Comparison of ENCODE assay signal across 13 mouse cellular contexts in genomic region chr2:31638581-31639465, GRCm38 (mm10). TPM values are rescaled to one million over a fixed set of nuclear protein-coding genes. Genes with fewer than 3 reads are reported as not detected.
DNase-seq lines count a peak whose midpoint lies in the region; ATAC-seq and TF ChIP-seq lines count a peak whose summit lies in the region.
"Had no signal": no experiment of that assay in that cellular context is flagged by ENCODE, and none has a peak within 500 bp of the region (broad histone marks: within the 10 kb centered on the region; RNA-seq: fewer than 3 reads in every experiment).

No protein-coding gene starts in this region.

- peak overlapping the region; percentile 27 for H3K4me3 ChIP-seq in hindbrain, embryonic 11.5 days (ENCODE audit: low read depth, low read length)
- H3K4me3 ChIP-seq in hindbrain, postnatal 0 days (ENCODE audit: low read length): no peak overlapping the region
- H3K4me3 ChIP-seq in hindbrain, embryonic 12.5 days: 0 out of 2 replicates have a peak overlapping the region, but pooled peaks have one; percentile 19
- 0 out of 2 replicates have a peak overlapping the region, but pooled peaks have one; percentile 3 for H3K4me3 ChIP-seq in midbrain, embryonic 16.5 days (ENCODE audit: low read depth, low read length)

- DNase-seq in hindbrain, embryonic 11.5 days (ENCODE audit: low spot score): peak; percentile 52
- DNase-seq in hindbrain, postnatal 0 days (ENCODE audit: low spot score): no peak
- DNase-seq in embryo, embryonic 11 days: peak; percentile 38
- DNase-seq in adrenal gland, postnatal 14 days: no peak
- no peak for DNase-seq in gastrocnemius, postnatal 10 days
- DNase-seq in layer of hippocampus, postnatal 14 days (ENCODE audit: low spot score in 2 of 2): no peak
- DNase-seq: gastrocnemius, postnatal 25 days; heart, postnatal 4 days; lung, adult 2 months; right cerebral cortex, adult 18-20 months had no signal

- H3K9ac ChIP-seq in hindbrain, embryonic 11.5 days (ENCODE audit: low read depth, low read length): no peak overlapping the region
- no peak overlapping the region for H3K9ac ChIP-seq in hindbrain, postnatal 0 days (replicated peaks; ENCODE audit: low read length)
- H3K9ac ChIP-seq in hindbrain, embryonic 12.5 days: no peak overlapping the region
- H3K9ac ChIP-seq in midbrain, embryonic 16.5 days (ENCODE audit: low read depth, low read length): no peak overlapping the region

- peaks cover 49% of the 10 kb centered on the region for H3K4me1 ChIP-seq in hindbrain, embryonic 11.5 days (replicated peaks; ENCODE audit: control insufficient read depth, insufficient read depth, low read length)
- peaks cover 9% of the 10 kb centered on the region for H3K4me1 ChIP-seq in hindbrain, postnatal 0 days (ENCODE audit: insufficient read depth, low read length)
- peaks cover 65% of the 10 kb centered on the region for H3K4me1 ChIP-seq in hindbrain, embryonic 12.5 days
- peaks cover 29% of the 10 kb centered on the region for H3K4me1 ChIP-seq in midbrain, embryonic 16.5 days (ENCODE audit: control insufficient read depth, insufficient read depth, low read length)

- TF ChIP-seq CTCF in hindbrain, postnatal 0 days (IDR thresholded peaks at IDR 0.05; ENCODE audit: low read depth): no peak

- H3K27me3 ChIP-seq in hindbrain, embryonic 11.5 days (ENCODE audit: control insufficient read depth, insufficient read depth, low read length): peaks cover 95% of the 10 kb centered on the region
- H3K27me3 ChIP-seq in hindbrain, postnatal 0 days (ENCODE audit: insufficient read depth, low read length): peaks cover 79% of the 10 kb centered on the region
- H3K27me3 ChIP-seq in hindbrain, embryonic 12.5 days: peaks cover 99% of the 10 kb centered on the region
- peaks cover 56% of the 10 kb centered on the region for H3K27me3 ChIP-seq in midbrain, embryonic 16.5 days (ENCODE audit: control insufficient read depth, insufficient read depth, low read depth, low read length)

- no peaks in the 10 kb centered on the region for H3K9me3 ChIP-seq in hindbrain, embryonic 11.5 days (ENCODE audit: control insufficient read depth, low read length)
- H3K9me3 ChIP-seq in hindbrain, postnatal 0 days (ENCODE audit: low read length): no peaks in the 10 kb centered on the region
- H3K9me3 ChIP-seq in hindbrain, embryonic 12.5 days (replicated peaks): no peaks in the 10 kb centered on the region
- no peaks in the 10 kb centered on the region for H3K9me3 ChIP-seq in midbrain, embryonic 16.5 days (replicated peaks; ENCODE audit: control insufficient read depth, low read length, poor library complexity, severe bottlenecking)

- H3K4me2 ChIP-seq in hindbrain, embryonic 11.5 days (replicated peaks; ENCODE audit: low read depth, low read length): peak overlapping the region; percentile 22
- H3K4me2 ChIP-seq in hindbrain, postnatal 0 days (ENCODE audit: low read depth, low read length): no peak overlapping the region
- H3K4me2 ChIP-seq in hindbrain, embryonic 12.5 days (replicated peaks): peak overlapping the region; percentile 39
- peak overlapping the region; percentile 15; the same call in 1 of the 2 replicates for H3K4me2 ChIP-seq in midbrain, embryonic 16.5 days (ENCODE audit: low read length)

- no peak for ATAC-seq in hindbrain, embryonic 11.5 days (ENCODE audit: low FRiP score)
- no peak for ATAC-seq in hindbrain, postnatal 0 days
- ATAC-seq in hindbrain, embryonic 12.5 days (ENCODE audit: low FRiP score): no peak
- ATAC-seq in midbrain, embryonic 16.5 days: no peak

- H3K36me3 ChIP-seq in hindbrain, embryonic 11.5 days (ENCODE audit: control insufficient read depth, insufficient read depth, low read length): no peaks in the 10 kb centered on the region
- no peaks in the 10 kb centered on the region for H3K36me3 ChIP-seq in hindbrain, postnatal 0 days (ENCODE audit: insufficient read depth, low read length)
- H3K36me3 ChIP-seq in hindbrain, embryonic 12.5 days: no peaks in the 10 kb centered on the region
- H3K36me3 ChIP-seq in midbrain, embryonic 16.5 days (ENCODE audit: control insufficient read depth, insufficient read depth, low read length): no peaks in the 10 kb centered on the region

- no peak overlapping the region for H3K27ac ChIP-seq in hindbrain, embryonic 11.5 days (ENCODE audit: low read depth, low read length)
- H3K27ac ChIP-seq in hindbrain, postnatal 0 days: no peak overlapping the region
- no peak overlapping the region for H3K27ac ChIP-seq in hindbrain, embryonic 12.5 days
- H3K27ac ChIP-seq in midbrain, embryonic 16.5 days (ENCODE audit: low read length): no peak overlapping the region

- under 1% methylated on average over 32 of the region's 34 CpGs for WGBS in hindbrain, embryonic 11.5 days
- WGBS in hindbrain, postnatal 0 days: 3% methylated on average over 28 of the region's 34 CpGs
- under 1% methylated on average over 31 of the region's 34 CpGs for whole genome bisulfite sequencing in hindbrain, embryonic 12.5 days
- WGBS in midbrain, embryonic 16.5 days: 1% methylated on average over 33 of the region's 34 CpGs

RNA-seq across cellular contexts. Expression of gene Prdm12, which starts 1.0 kb away (rescaled TPM):
- polyA plus RNA-seq in hindbrain, embryonic 11.5 days (2014; fragmentation: Nextera tagmentation; extraction: Ambion mirVana): 4.0 and 6.7 TPM in 2 replicates
- not detected in 2 replicates for total RNA-seq in hindbrain, postnatal 0 days (2014; rRNA removed)
- polyA plus RNA-seq in hindbrain, postnatal 0 days (2015; fragmentation: Nextera tagmentation; extraction: Ambion mirVana): 0.16 and 0.24 TPM in 2 replicates
- polyA plus RNA-seq in hindbrain, embryonic 12.5 days (2016; fragmentation: Nextera tagmentation; extraction: Ambion mirVana): 6.7 and 10.4 TPM in 2 replicates
- polyA plus RNA-seq in midbrain, embryonic 16.5 days (2015; fragmentation: Nextera tagmentation; extraction: Ambion mirVana): 1.4 and 2.3 TPM in 2 replicates
- total RNA-seq in adrenal gland, postnatal 14 days (2021): not detected in 2 replicates
- not detected for total RNA-seq in gastrocnemius, postnatal 10 days (2021)
- under 1 TPM; 0.19 to 0.46 TPM for total RNA-seq in layer of hippocampus, postnatal 14 days (2021)
- total RNA-seq: gastrocnemius, postnatal 25 days; heart, postnatal 4 days had no signal
- polyA plus RNA-seq: C2C12; lung, adult 2 months had no signal

RNA-seq across cellular contexts. Expression of gene Exosc2, which starts 31.7 kb away (rescaled TPM):
- polyA plus RNA-seq in hindbrain, embryonic 11.5 days (2014; fragmentation: Nextera tagmentation; extraction: Ambion mirVana): 50.8 and 56.6 TPM in 2 replicates
- 17.2 and 31.1 TPM in 2 replicates for total RNA-seq in hindbrain, postnatal 0 days (2014; rRNA removed)
- 35.6 and 36.5 TPM in 2 replicates for polyA plus RNA-seq in hindbrain, postnatal 0 days (2015; fragmentation: Nextera tagmentation; extraction: Ambion mirVana)
- polyA plus RNA-seq in hindbrain, embryonic 12.5 days (2016; fragmentation: Nextera tagmentation; extraction: Ambion mirVana): 46.4 and 49.4 TPM in 2 replicates
- polyA plus RNA-seq in midbrain, embryonic 16.5 days (2015; fragmentation: Nextera tagmentation; extraction: Ambion mirVana): 40.0 and 42.2 TPM in 2 replicates
- 22.8 and 25.3 TPM in 2 replicates for total RNA-seq in adrenal gland, postnatal 14 days (2021)
- total RNA-seq in gastrocnemius, postnatal 10 days (2021): 10 to 100 TPM; 12.9 to 13.9 TPM
- total RNA-seq in layer of hippocampus, postnatal 14 days (2021): 10 to 100 TPM; 17.9 TPM

RNA-seq across cellular contexts. Expression of gene Abl1, which starts 49.4 kb away (rescaled TPM):
- polyA plus RNA-seq in hindbrain, embryonic 11.5 days (2014; fragmentation: Nextera tagmentation; extraction: Ambion mirVana): 28.6 and 30.2 TPM in 2 replicates
- 52.1 and 57.5 TPM in 2 replicates for total RNA-seq in hindbrain, postnatal 0 days (2014; rRNA removed)
- polyA plus RNA-seq in hindbrain, postnatal 0 days (2015; fragmentation: Nextera tagmentation; extraction: Ambion mirVana): 11.3 and 13.1 TPM in 2 replicates
- polyA plus RNA-seq in hindbrain, embryonic 12.5 days (2016; fragmentation: Nextera tagmentation; extraction: Ambion mirVana): 44.7 and 47.2 TPM in 2 replicates
- polyA plus RNA-seq in midbrain, embryonic 16.5 days (2015; fragmentation: Nextera tagmentation; extraction: Ambion mirVana): 16.7 and 17.5 TPM in 2 replicates
- total RNA-seq in adrenal gland, postnatal 14 days (2021): 57.5 and 67.3 TPM in 2 replicates
- 10 to 100 TPM; 39.2 to 51.8 TPM for total RNA-seq in gastrocnemius, postnatal 10 days (2021)
- total RNA-seq in layer of hippocampus, postnatal 14 days (2021): 10 to 100 TPM; 45.4 to 49.3 TPM

Comparison
In these comparisons a context has a peak if more than half of its experiments do, and no peak if none do; other contexts are left out.
1. DNase-seq: peak in hindbrain, embryonic 11.5 days (single experiment) and embryo, embryonic 11 days (single experiment); none in hindbrain, postnatal 0 days (single experiment), adrenal gland, postnatal 14 days (single experiment), gastrocnemius, postnatal 10 days (single experiment) and layer of hippocampus, postnatal 14 days (0 of 2).